In the genomic region with DNA sequence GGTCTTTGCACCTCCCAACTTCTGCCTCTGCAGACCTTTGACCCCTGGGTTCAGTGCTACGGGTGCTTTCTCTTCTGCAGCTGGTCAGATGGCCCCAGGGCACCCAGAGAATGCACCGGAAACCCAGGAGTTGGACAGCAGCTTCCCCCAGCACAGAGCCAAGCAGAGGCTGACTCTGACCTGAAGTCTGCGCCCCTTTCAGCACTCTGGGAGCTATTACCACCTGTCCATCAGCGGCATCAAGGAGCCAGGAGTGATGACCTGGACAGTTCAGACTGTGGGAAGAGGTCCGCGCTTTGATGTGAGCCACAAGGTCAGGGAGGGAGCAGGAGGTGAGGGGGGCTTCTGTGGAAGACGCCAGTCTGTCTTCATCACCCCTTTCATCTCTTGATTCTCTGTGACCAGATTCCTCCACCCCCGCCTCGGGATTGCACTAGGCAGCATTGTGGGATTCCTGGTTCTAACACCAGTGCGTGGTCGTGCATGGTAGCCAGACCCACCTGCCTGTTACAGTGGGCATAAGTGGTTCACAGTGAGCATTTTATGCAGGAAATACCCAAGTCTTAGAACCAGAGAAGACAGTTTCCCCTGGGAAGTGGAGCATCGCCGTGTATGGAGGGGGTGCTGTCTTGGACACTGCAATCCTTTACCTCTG, we compare ENCODE assay signal across 9 mouse cellular contexts. TPM values are rescaled to one million over a fixed set of nuclear protein-coding genes. Genes with fewer than 3 reads are reported as not detected.
DNase-seq lines count a peak whose midpoint lies in the region; ATAC-seq lines count a peak whose summit lies in the region.
"Had no signal": no experiment of that assay in that cellular context is flagged by ENCODE, and none has a peak within 500 bp of the region (broad histone marks: within the 10 kb centered on the region; RNA-seq: fewer than 3 reads in every experiment).

No protein-coding gene starts in this region.

- H3K4me1 ChIP-seq in intestine, embryonic 16.5 days (ENCODE audit: control insufficient read depth, insufficient read depth, low read length) = no peaks in the 10 kb centered on the region
- H3K4me1 ChIP-seq: liver, embryonic 13.5 days had no signal

- no peak overlapping the region for H3K27ac ChIP-seq in intestine, embryonic 16.5 days (ENCODE audit: low read length)
- H3K27ac ChIP-seq: liver, embryonic 13.5 days had no signal

- H3K9ac ChIP-seq in intestine, embryonic 16.5 days (ENCODE audit: low read depth, low read length) = no peak overlapping the region
- H3K9ac ChIP-seq: liver, embryonic 13.5 days had no signal

- no peak overlapping the region for H3K4me3 ChIP-seq in intestine, embryonic 16.5 days (ENCODE audit: low read length)
- H3K4me3 ChIP-seq: liver, embryonic 13.5 days had no signal

- no peak overlapping the region for H3K4me2 ChIP-seq in intestine, embryonic 16.5 days (ENCODE audit: low read depth, low read length)
- H3K4me2 ChIP-seq: liver, embryonic 13.5 days had no signal

- ATAC-seq in intestine, embryonic 16.5 days = 0 out of 2 replicates have a peak, but pooled peaks have one; percentile 24
- no peak for ATAC-seq in megakaryocyte, adult 5-6 weeks (ENCODE audit: poor library complexity, severe bottlenecking)

- WGBS in intestine, embryonic 16.5 days = 74% methylated on average over 13 of the region's 13 CpGs

- H3K36me3 ChIP-seq in intestine, embryonic 16.5 days (ENCODE audit: control insufficient read depth, insufficient read depth, low read length) = no peaks in the 10 kb centered on the region

- H3K9me3 ChIP-seq in intestine, embryonic 16.5 days (ENCODE audit: control insufficient read depth, low read length) = no peaks in the 10 kb centered on the region
- H3K9me3 ChIP-seq: liver, embryonic 13.5 days had no signal

- H3K27me3 ChIP-seq in intestine, embryonic 16.5 days (replicated peaks; ENCODE audit: control insufficient read depth, insufficient read depth, low read length) = no peaks in the 10 kb centered on the region
- H3K27me3 ChIP-seq: liver, embryonic 13.5 days had no signal

- peak; percentile 78 for DNase-seq in embryo, embryonic 10 days (ENCODE audit: low spot score)
- peak; percentile 44 for DNase-seq in embryo, embryonic 11 days
- DNase-seq in mesoderm, embryonic 11.5 days (ENCODE audit: low read depth, low spot score) = peak; percentile 35
- DNase-seq in spleen, adult 12 weeks (ENCODE audit: low spot score) = no peak
- no peak for DNase-seq in MN1 (ENCODE audit: low spot score)
- DNase-seq: gastrocnemius, postnatal 14 days; liver, embryonic 13.5 days had no signal

RNA-seq across cellular contexts. Expression of a gene that starts 15.9 kb away (rescaled TPM):
- polyA plus RNA-seq in intestine, embryonic 16.5 days (2015; fragmentation: Nextera tagmentation; extraction: Ambion mirVana) = 30.8 and 36.2 TPM in 2 replicates
- 13.0 and 16.8 TPM in 2 replicates for total RNA-seq in megakaryocyte, adult 5-6 weeks (2015)
- 8.5 and 13.5 TPM in 2 replicates for total RNA-seq in megakaryocyte, adult 5-6 weeks (2017)

RNA-seq across cellular contexts. Expression of a gene that starts 15.9 kb away (rescaled TPM):
- polyA plus RNA-seq in intestine, embryonic 16.5 days (2015; fragmentation: Nextera tagmentation; extraction: Ambion mirVana) = 58.2 and 58.9 TPM in 2 replicates
- 39.7 and 43.0 TPM in 2 replicates for total RNA-seq in megakaryocyte, adult 5-6 weeks (2015)
- 17.8 and 21.1 TPM in 2 replicates for total RNA-seq in megakaryocyte, adult 5-6 weeks (2017)

Comparison
In these comparisons a context has a peak if more than half of its experiments do, and no peak if none do; other contexts are left out.
1. DNase-seq: peak in embryo, embryonic 10 days (single experiment), embryo, embryonic 11 days (single experiment) and mesoderm, embryonic 11.5 days (single experiment); none in spleen, adult 12 weeks (single experiment) and MN1 (single experiment).